Mouse (Mus musculus) ovary, postnatal 10 days (tissue): ENCODE measurements around the gene Cfap43.
A peak's percentile ranks its signal among the peaks of the same experiment; 100 is the strongest.
"Not testable (repeated sequence)": the region's sequence is repeated elsewhere in the genome, so short reads cannot be mapped to it uniquely, and the experiment has no call there.

ENCODE experiments used
- DNase-seq: peaks from one replicate; pipeline ENCODE4 v3.0.0; 2022; ENCODE audit warnings: low spot score

The Cfap43 gene

DNA sequence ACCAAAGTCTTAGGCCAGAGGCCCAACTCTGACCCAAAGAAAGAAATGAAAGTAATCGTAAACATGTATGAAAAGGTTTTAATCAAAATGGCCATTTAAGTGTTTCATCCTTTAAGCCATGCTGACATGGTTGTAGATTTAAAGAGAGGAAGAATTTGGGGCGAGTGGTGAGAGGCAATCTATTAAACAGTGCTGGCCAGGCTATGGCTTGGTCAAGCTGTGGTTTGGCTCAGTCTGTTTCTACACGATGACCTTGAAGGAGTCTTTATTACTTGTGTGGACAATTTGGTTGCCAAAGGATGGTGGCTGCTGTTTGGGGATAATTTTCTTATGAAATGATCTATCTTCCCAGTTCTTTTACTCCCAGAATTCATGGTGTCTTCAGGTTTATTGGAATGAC, 66.0 kb downstream of the Cfap43 start:
- DNase-seq = no peak

DNA sequence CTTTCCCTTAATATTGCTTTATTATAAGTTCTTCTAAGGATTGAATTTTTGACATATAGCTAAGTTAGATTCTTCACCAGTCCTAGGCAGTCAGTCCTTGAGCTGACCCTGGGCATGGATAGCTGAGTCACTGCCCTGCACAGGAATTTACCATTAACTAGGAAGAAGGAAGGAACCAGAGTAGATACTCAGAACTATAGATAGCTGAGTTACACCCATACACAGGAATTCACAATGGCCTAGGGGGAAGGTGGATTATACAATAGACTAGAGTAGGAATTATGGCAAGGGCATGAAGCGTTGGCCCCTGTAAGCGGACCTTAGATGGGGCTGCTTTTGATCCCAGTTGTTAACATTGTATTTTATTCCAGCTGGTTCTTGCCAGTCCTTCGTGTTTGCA, 67.0 kb downstream of the Cfap43 start:
- not testable (repeated sequence) for DNase-seq

DNA sequence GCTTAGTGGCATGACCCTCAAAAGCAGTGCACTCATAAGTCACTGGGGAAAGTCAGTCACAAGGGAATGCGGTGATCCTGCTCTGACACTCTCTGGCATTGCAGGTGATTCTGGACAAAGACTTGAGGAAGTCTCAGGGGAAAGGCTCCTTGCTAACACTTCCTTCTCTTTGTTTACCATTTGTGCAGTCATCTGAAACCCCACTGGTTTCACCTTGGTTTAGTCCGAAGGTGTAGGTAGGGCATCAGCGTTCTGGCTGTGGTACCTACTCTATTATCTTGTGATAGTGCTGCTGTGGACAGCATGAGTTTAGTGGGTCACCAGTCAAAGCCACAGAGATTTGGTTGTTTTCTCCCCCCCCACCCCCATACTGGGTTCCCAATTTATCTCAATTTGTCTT, 69.4 kb downstream of the Cfap43 start:
- DNase-seq = no peak

DNA sequence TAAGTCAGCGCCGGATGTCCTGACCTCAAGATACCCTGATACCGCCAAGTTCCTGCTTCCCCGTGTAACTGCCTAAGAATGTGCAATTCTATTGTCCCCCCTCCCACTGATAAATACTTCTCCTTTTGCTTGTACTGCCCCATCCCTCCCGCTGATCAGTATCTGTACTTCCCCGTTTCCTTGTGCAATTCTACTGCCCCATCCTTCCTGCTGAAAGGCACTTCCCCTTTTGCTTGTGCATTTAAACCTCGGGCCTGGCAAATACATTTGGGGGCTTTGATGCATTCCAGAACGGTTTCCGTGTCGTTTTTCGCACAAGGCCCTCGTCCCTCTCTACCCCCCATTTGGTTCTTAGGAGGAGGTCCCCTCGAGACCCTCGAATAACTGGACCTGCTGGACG, 77.9 kb downstream of the Cfap43 start:
- not testable (repeated sequence) for DNase-seq

GRCm38 (mm10) chr19:47837527-47837901, 81.6 kb downstream of the Cfap43 start:
- DNase-seq = no peak

DNA sequence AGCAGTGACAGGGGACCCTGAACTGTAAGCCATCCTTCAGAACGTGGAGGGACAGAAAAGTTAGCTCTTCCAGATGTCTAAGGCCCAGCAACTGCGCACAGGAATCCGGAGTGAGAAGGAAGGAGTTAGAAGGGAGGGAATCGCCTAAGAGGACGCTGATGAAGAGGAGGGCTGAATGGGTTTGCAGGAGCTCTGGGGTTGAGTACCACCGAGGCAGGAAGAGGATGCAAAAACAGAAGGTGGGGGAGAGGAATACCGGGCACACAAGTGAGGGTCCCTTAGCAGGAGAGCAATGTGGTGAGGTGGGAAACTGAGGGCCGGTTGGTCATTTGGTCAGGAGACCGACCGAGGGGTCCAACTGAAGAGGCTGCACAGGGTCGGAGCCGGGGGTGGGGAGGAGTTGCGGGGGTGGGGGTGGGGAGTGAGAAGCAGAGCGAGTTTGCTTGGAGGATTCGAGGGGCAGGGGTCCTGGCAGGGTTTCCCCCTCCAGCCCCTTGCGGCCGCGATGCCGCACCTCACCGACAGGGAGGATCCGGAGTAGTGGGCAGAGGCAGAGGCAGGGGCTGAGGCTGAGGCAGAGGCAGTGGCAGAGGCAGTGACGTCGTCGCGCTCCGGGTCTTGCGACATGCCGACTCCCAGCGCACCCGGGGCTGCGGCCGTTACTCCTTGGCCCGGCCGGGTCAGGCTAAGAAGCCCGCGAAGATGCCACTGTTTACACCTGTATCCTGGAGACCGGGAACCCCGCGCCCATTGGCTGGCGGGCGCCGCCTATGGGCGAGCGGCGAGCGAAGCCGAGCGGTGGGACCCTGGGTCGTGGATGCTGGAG, 82.2 kb downstream of the Cfap43 start:
- peak; percentile 36 for DNase-seq

GRCm38 (mm10) chr19:47835776-47836175, 83.3 kb downstream of the Cfap43 start:
- no peak for DNase-seq

DNA sequence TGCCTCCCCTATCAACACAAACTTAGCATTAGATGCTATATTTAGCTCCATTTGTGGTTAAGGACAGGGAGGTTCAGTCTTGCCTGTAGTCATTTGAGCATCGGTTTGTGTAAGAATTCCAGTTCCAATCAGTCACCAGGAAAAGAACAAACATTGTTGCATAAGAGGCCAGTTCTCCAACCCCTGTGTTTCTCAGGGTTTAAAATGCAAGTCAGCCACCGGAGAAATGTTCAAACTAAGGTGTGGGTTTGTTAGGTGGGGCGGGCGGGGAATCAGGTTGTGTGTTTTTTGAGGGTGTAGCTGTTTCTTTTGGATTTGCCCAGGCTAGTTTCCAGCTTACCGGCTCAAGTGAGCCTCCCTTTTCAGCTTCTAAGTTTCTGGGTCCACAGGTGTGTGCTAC, 84.5 kb downstream of the Cfap43 start:
- DNase-seq = no peak

DNA sequence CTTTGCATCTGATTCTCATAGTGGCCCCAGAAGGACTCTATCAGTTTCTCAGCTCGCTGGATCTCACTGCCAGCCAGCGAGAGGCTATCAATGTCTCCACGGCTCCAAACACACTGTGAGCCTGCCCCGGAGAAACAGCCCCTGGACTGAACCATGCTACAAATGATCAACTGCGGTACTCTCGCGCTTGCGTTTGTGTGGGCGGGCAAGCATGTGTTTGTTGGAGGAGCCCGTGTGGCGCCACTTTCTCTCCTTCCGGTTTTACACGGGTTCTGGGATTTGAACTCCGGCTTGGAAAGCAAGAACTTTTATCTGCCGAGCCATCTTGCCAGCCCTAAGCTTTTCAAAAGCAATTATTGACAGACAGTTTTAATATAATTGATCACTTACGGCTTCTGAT, 86.8 kb downstream of the Cfap43 start:
- no peak for DNase-seq

DNA sequence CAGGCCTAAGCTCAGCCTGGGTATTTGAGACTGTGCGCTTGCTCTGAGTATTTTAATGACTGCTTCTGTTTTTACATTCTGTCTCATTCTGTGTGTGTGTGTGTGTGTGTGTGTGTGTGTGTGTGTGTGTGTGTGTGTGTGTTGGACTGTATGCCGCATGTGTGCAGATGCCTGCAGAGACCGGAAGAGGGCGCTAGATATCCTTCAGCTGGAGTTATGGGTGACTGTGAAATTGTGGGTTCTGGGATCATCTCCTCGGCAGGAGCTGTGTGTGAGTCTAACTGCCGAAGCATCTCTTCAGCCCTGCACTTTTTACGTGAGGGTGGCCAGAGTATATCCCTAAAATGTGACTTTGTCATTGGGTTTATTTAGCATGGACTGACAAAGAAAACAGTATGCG, 88.0 kb downstream of the Cfap43 start:
- no peak for DNase-seq

DNA sequence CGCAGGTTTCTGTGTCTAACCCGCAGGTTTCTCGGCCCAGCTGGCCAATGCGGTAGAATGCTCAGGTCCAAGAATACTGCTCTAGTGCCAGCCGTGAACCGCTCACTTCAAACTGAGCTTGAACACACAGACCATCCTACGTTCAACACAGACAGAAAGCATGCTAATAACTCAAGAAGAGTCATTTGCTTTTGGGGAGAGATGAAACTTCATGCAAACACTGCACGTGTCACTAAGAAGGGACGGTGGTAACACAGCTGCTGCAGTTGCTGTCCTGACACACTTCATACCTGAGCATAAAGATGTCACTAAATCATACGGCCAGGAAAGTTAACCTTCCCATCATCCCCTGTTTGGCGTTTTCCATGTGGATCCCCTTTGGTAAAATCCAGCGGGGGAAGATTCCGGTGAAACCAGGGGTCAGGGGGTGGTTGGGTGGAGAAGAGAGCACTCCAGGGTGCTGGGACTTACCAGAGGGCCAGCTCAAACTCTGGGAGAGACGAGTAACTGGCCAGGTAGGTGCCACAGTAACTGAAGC, 89.1 kb downstream of the Cfap43 start:
- DNase-seq = no peak

GRCm38 (mm10) chr19:47824026-47824425, 95.1 kb downstream of the Cfap43 start:
- DNase-seq = no peak

- no peak for DNase-seq
These were observed 96.8 kb downstream of the Cfap43 start for GRCm38 (mm10) chr19:47822143-47822796.

GRCm38 (mm10) chr19:47821494-47821872, 97.6 kb downstream of the Cfap43 start:
- DNase-seq = no peak

- DNase-seq = peak; percentile 34
These were observed 98.1 kb downstream of the Cfap43 start for GRCm38 (mm10) chr19:47820832-47821493.

- no peak for DNase-seq
These were observed 101.4 kb downstream of the Cfap43 start for GRCm38 (mm10) chr19:47817692-47818091.

- no peak for DNase-seq
These were observed 104.4 kb downstream of the Cfap43 start for GRCm38 (mm10) chr19:47814721-47815120.

GRCm38 (mm10) chr19:47812091-47812490, 107.0 kb downstream of the Cfap43 start:
- DNase-seq = no peak

DNA sequence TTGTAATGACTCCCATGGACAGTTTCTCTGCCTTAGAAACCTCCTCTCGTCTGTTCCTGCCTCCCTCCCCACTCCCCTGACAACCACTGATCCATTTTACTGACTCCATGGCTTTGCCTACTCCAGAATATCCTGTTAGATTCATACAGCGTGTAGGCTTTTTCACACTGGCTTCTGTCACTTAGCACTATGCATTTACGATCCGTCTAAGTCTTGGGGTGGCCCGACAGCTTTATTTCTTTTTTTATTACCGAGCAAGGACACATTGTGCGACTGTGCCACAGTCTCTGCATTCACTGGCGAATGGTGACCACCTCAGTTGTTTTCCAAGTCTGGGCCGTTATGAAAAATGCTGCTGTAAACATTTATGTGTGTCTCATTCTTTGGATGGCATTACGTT, 120.5 kb downstream of the Cfap43 start:
- no peak for DNase-seq

- no peak for DNase-seq
These were observed 122.4 kb downstream of the Cfap43 start for GRCm38 (mm10) chr19:47796699-47797098.

DNA sequence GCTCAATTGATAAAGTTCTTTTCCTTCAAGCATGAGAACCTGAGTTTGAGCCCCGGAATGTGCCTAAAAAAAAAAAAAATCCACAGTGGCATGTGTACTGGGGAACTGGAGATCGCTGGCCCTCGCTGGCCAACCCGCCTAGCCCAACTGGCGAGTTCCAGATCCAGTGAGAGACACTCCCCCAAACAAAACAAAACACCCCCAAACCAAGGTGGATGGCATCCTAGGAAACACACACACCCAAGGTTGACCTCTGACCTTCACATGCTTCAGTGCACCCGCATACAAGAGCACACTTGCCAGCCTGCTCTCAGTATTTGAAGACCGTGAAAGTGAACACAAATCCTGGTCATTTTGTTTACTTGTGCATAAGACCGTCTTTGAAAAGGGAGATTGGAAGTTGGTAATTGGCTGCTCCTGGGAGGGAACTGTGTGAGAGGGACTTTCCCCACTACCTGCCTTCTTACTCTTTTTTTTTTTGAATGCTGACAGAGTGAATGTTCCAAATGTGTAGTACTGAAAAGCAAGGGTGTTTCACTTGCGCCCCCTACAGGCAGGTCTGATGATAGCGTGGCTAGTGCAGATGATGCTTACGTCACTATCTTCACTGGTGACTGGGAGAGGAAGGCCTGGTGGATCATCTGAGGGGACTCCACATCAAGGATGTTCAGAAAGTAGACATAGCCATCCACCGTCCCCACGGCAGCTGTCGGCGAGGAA, 123.9 kb downstream of the Cfap43 start:
- DNase-seq = peak; percentile 30

DNA sequence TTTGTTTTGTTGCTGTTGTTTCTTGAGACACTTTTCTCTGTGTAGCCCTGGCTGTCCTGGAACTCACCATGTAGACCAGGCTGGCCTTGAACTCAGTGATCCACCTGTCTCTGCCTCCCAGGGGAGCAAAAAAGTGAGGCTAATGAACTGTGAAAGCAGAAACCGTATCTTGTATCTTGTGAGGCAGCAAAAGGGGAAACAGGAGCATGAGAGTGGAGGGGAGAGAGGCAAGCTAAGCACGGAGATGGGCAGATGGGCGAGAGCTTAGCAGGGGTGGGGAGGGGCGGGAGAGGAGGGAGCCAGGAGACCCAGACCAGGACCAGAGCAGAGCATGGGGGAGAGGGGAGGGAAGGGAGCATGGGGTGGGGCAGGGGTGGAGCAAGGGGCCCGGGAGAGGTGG, 124.8 kb downstream of the Cfap43 start:
- no peak for DNase-seq
